Mouse (Mus musculus): ENCODE measurements around the gene Pcca. TPM values are rescaled to one million over a fixed set of nuclear protein-coding genes. Genes with fewer than 3 reads are reported as not detected.

Pcca gene
- polyA plus RNA-seq, 1 experiment from 2014 or later: 63.1 TPM

GRCm38 (mm10) chr14:122649336-122649950 lies 115.3 kb downstream of the Pcca start:
- CTCF ChIA-PET: no interaction called here
- POLR2A ChIA-PET: no interaction called here
- in situ Hi-C loops (cut with MboI; ENCODE audit: low pct_unique_long_range_greater_than_20kb): loop anchor here (10.0 kb wide), 1 partner anchor 225 kb away; no protein-coding TSS in a partner anchor
- no peak for TF ChIP-seq CTCF (IDR thresholded peaks at IDR 0.05)
- no peaks in the 10 kb centered on the region for H3K27me3 ChIP-seq
- DNase-seq (ENCODE audit: low read depth, low spot score) (no peak), ATAC-seq (no peak)

- H3K27me3 ChIP-seq: no peaks in the 10 kb centered on the region
- ChIA-PET CTCF (no interaction called here), POLR2A (no interaction called here)
- in situ Hi-C loops (cut with MboI; ENCODE audit: low pct_unique_long_range_greater_than_20kb): no loop called here
- ATAC-seq: no peak
- TF ChIP-seq CTCF (IDR thresholded peaks at IDR 0.05): no peak
- DNase-seq (ENCODE audit: low read depth, low spot score): no peak
Measured at GRCm38 (mm10) chr14:122651681-122652080, 117.6 kb downstream of the Pcca start.

- in situ Hi-C loops (cut with MboI; ENCODE audit: low pct_unique_long_range_greater_than_20kb): no loop called here
- H3K27me3 ChIP-seq: no peaks in the 10 kb centered on the region
- ChIA-PET POLR2A (interaction anchor here (0.5 kb wide), 1 partner anchor 187 kb away, joined by 5 read pairs; no protein-coding TSS in a partner anchor), CTCF (no interaction called here)
- ATAC-seq (no peak), DNase-seq (ENCODE audit: low read depth, low spot score) (no peak)
- no peak for TF ChIP-seq CTCF (IDR thresholded peaks at IDR 0.05)
Measured at GRCm38 (mm10) chr14:122675661-122676060, 141.5 kb downstream of the Pcca start.

- in situ Hi-C loops (cut with MboI; ENCODE audit: low pct_unique_long_range_greater_than_20kb): no loop called here
- no peaks in the 10 kb centered on the region for H3K27me3 ChIP-seq
- no peak for ATAC-seq
- DNase-seq (ENCODE audit: low read depth, low spot score): no peak
- ChIA-PET POLR2A (no interaction called here), CTCF (interaction anchor here (0.9 kb wide), 1 partner anchor 11 kb away, joined by 3 read pairs; no protein-coding TSS in a partner anchor)
- TF ChIP-seq CTCF (IDR thresholded peaks at IDR 0.05): no peak
Measured at GRCm38 (mm10) chr14:122683645-122684044, 149.5 kb downstream of the Pcca start.

GRCm38 (mm10) chr14:122684250-122684649 lies 150.1 kb downstream of the Pcca start:
- POLR2A ChIA-PET: no interaction called here
- ATAC-seq (no peak), DNase-seq (ENCODE audit: low read depth, low spot score) (no peak)
- in situ Hi-C loops (cut with MboI; ENCODE audit: low pct_unique_long_range_greater_than_20kb): no loop called here
- no peaks in the 10 kb centered on the region for H3K27me3 ChIP-seq
- no peak for TF ChIP-seq CTCF (IDR thresholded peaks at IDR 0.05)
- CTCF ChIA-PET: interaction anchor here (0.9 kb wide), 2 partner anchors 11 to 112 kb away, joined by 3 to 4 read pairs; no protein-coding TSS in a partner anchor

- in situ Hi-C loops (cut with MboI; ENCODE audit: low pct_unique_long_range_greater_than_20kb): no loop called here
- POLR2A ChIA-PET: no interaction called here
- no peak for DNase-seq (ENCODE audit: low read depth, low spot score)
- no peak for TF ChIP-seq CTCF (IDR thresholded peaks at IDR 0.05)
- no peaks in the 10 kb centered on the region for H3K27me3 ChIP-seq
- ATAC-seq: no peak
- CTCF ChIA-PET: interaction anchor here (0.9 kb wide), 1 partner anchor 111 kb away, joined by 4 read pairs; no protein-coding TSS in a partner anchor
Measured at GRCm38 (mm10) chr14:122684811-122685210, 150.7 kb downstream of the Pcca start.

- DNase-seq (ENCODE audit: low read depth, low spot score) (no peak), ATAC-seq (no peak)
- ChIA-PET CTCF (interaction anchor here (1.4 kb wide), 1 partner anchor 9 kb away, joined by 3 read pairs; no protein-coding TSS in a partner anchor), POLR2A (no interaction called here)
- in situ Hi-C loops (cut with MboI; ENCODE audit: low pct_unique_long_range_greater_than_20kb): no loop called here
- H3K27me3 ChIP-seq: no peaks in the 10 kb centered on the region
- TF ChIP-seq CTCF (IDR thresholded peaks at IDR 0.05): no peak
Measured at GRCm38 (mm10) chr14:122687398-122687797, 153.3 kb downstream of the Pcca start.

GRCm38 (mm10) chr14:122688378-122688777 lies 154.3 kb downstream of the Pcca start:
- ATAC-seq: no peak
- ChIA-PET POLR2A (no interaction called here), CTCF (interaction anchor here (1.2 kb wide), 1 partner anchor 10 kb away, joined by 3 read pairs; no protein-coding TSS in a partner anchor)
- no peaks in the 10 kb centered on the region for H3K27me3 ChIP-seq
- in situ Hi-C loops (cut with MboI; ENCODE audit: low pct_unique_long_range_greater_than_20kb): no loop called here
- TF ChIP-seq CTCF (IDR thresholded peaks at IDR 0.05): no peak
- DNase-seq (ENCODE audit: low read depth, low spot score): no peak

- TF ChIP-seq CTCF (IDR thresholded peaks at IDR 0.05): no peak
- no peak for ATAC-seq
- in situ Hi-C loops (cut with MboI; ENCODE audit: low pct_unique_long_range_greater_than_20kb): no loop called here
- POLR2A ChIA-PET: no interaction called here
- DNase-seq (ENCODE audit: low read depth, low spot score): no peak
- H3K27me3 ChIP-seq: no peaks in the 10 kb centered on the region
- CTCF ChIA-PET: interaction anchor here (1.2 to 1.5 kb wide), 3 partner anchors 11 to 184 kb away, joined by 3 read pairs; no protein-coding TSS in a partner anchor
Measured at GRCm38 (mm10) chr14:122689136-122689815, 155.2 kb downstream of the Pcca start.

GRCm38 (mm10) chr14:122691555-122691954 lies 157.4 kb downstream of the Pcca start:
- no peak for TF ChIP-seq CTCF (IDR thresholded peaks at IDR 0.05)
- no peak for ATAC-seq
- in situ Hi-C loops (cut with MboI; ENCODE audit: low pct_unique_long_range_greater_than_20kb): no loop called here
- POLR2A ChIA-PET: no interaction called here
- DNase-seq (ENCODE audit: low read depth, low spot score): no peak
- no peaks in the 10 kb centered on the region for H3K27me3 ChIP-seq
- CTCF ChIA-PET: interaction anchor here (1.2 kb wide), 1 partner anchor 9 kb away, joined by 3 read pairs; no protein-coding TSS in a partner anchor

- ATAC-seq (no peak), DNase-seq (ENCODE audit: low read depth, low spot score) (no peak)
- H3K27me3 ChIP-seq: no peaks in the 10 kb centered on the region
- ChIA-PET CTCF (interaction anchor here (1.2 kb wide), 1 partner anchor 11 kb away, joined by 3 read pairs; no protein-coding TSS in a partner anchor), POLR2A (no interaction called here)
- no peak for TF ChIP-seq CTCF (IDR thresholded peaks at IDR 0.05)
- in situ Hi-C loops (cut with MboI; ENCODE audit: low pct_unique_long_range_greater_than_20kb): no loop called here
Measured at GRCm38 (mm10) chr14:122700333-122700732, 166.2 kb downstream of the Pcca start.

All from Patski (cell line).